In the genomic region with DNA sequence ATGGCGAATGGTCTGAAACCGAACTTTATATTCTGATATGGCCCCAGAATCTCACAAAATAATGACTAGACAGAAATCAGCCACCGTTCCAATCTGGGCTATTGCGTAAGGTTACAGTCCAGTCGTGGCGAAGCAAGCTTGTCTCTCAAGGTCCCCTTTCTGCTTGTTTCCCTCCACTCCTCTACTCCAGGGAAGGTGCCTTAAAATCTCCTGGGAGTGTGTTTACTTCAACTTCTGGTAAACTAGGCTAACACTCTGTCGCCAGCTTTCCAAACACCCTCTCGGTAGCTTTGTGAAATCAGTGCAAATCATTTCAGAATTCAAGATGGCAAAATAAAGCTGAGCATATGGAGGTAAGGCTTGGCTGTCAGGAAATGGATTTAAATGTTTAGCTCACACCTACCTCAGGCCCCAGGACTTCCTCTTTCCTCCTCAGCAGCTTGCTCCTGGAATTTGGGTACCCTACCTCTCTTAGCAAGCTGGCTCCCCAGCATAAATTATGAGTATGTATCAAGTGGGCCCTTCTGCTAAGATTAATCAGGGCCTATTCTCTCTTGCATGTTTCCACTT, we compare ENCODE assay signal across 14 mouse cellular contexts. TPM values are rescaled to one million over a fixed set of nuclear protein-coding genes. Genes with fewer than 3 reads are reported as not detected.
A peak's percentile ranks its signal among the peaks of the same experiment; 100 is the strongest.
DNase-seq lines count a peak whose midpoint lies in the region; ATAC-seq and TF ChIP-seq lines count a peak whose summit lies in the region.
"Had no signal": no experiment of that assay in that cellular context is flagged by ENCODE, and none has a peak within 500 bp of the region (broad histone marks: within the 10 kb centered on the region; RNA-seq: fewer than 3 reads in every experiment).

No protein-coding gene starts in this region.

- no peaks in the 10 kb centered on the region for H3K36me3 ChIP-seq in hindbrain, embryonic 13.5 days
- H3K36me3 ChIP-seq in midbrain, embryonic 16.5 days (ENCODE audit: control insufficient read depth, insufficient read depth, low read length), result no peaks in the 10 kb centered on the region
- H3K36me3 ChIP-seq: G1E had no signal

- intact Hi-C loops in left cerebral cortex, adult 2 months (cut with DNase I), result no loop called here

- peaks cover 57% of the 10 kb centered on the region for H3K4me1 ChIP-seq in hindbrain, embryonic 13.5 days (replicated peaks)
- H3K4me1 ChIP-seq in midbrain, embryonic 16.5 days (ENCODE audit: control insufficient read depth, insufficient read depth, low read length), result peaks cover 14% of the 10 kb centered on the region

- no peak for ATAC-seq in hindbrain, embryonic 13.5 days (ENCODE audit: low FRiP score)
- ATAC-seq in midbrain, embryonic 16.5 days, result no peak
- ATAC-seq in erythroblast, adult 5-6 weeks (replicated peaks; ENCODE audit: low FRiP score, poor library complexity, severe bottlenecking), result no peak

- no peak for TF ChIP-seq CTCF in left cerebral cortex, adult 2 months (IDR thresholded peaks at IDR 0.05)

- H3K4me3 ChIP-seq in left cerebral cortex, adult 2 months, result no peak overlapping the region
- H3K4me3 ChIP-seq in hindbrain, embryonic 13.5 days, result peak overlapping the region; percentile 45; the same call in 1 of the 2 replicates
- no peak overlapping the region for H3K4me3 ChIP-seq in midbrain, embryonic 16.5 days (ENCODE audit: low read depth, low read length)

- no peak for DNase-seq in left cerebral cortex, adult 2 months (ENCODE audit: extremely low spot score in 1 of 2, low spot score in 2 of 2)
- DNase-seq in left cerebral cortex, adult 11 months (ENCODE audit: low spot score), result no peak
- no peak for DNase-seq in adrenal gland, postnatal 14 days
- no peak for DNase-seq in cerebellum, postnatal 36 days
- DNase-seq in urinary bladder, postnatal 10 days (ENCODE audit: low spot score), result no peak
- DNase-seq: cerebellum, adult 11 months; kidney, postnatal 14 days; layer of hippocampus, postnatal 36 days; liver had no signal

- H3K27me3 ChIP-seq in hindbrain, embryonic 13.5 days, result peaks cover 61% of the 10 kb centered on the region
- H3K27me3 ChIP-seq in midbrain, embryonic 16.5 days (ENCODE audit: control insufficient read depth, insufficient read depth, low read depth, low read length), result peaks cover 18% of the 10 kb centered on the region

- H3K27ac ChIP-seq in left cerebral cortex, adult 2 months, result peak overlapping the region; percentile 30; the same call in 1 of the 2 replicates
- H3K27ac ChIP-seq in hindbrain, embryonic 13.5 days, result peak overlapping the region; percentile 93
- peak overlapping the region; percentile 80 for H3K27ac ChIP-seq in midbrain, embryonic 16.5 days (ENCODE audit: low read length)

- no peaks in the 10 kb centered on the region for H3K9me3 ChIP-seq in hindbrain, embryonic 13.5 days
- no peaks in the 10 kb centered on the region for H3K9me3 ChIP-seq in midbrain, embryonic 16.5 days (replicated peaks; ENCODE audit: control insufficient read depth, low read length, poor library complexity, severe bottlenecking)

- peak overlapping the region; percentile 71 for H3K4me2 ChIP-seq in hindbrain, embryonic 13.5 days
- peak overlapping the region; percentile 57 for H3K4me2 ChIP-seq in midbrain, embryonic 16.5 days (ENCODE audit: low read length)

- peak overlapping the region; percentile 39; the same call in 1 of the 2 replicates for H3K9ac ChIP-seq in hindbrain, embryonic 13.5 days
- H3K9ac ChIP-seq in midbrain, embryonic 16.5 days (ENCODE audit: low read depth, low read length), result no peak overlapping the region

- 45% methylated on average over 8 of the region's 8 CpGs for whole genome bisulfite sequencing in hindbrain, embryonic 13.5 days
- WGBS in midbrain, embryonic 16.5 days, result 52% methylated on average over 8 of the region's 8 CpGs

RNA-seq across cellular contexts. Expression of gene Sox2, which starts 8.8 kb away (rescaled TPM):
- 10 to 100 TPM; 37.8 to 38.2 TPM for total RNA-seq in left cerebral cortex, adult 2 months (2021)
- polyA plus RNA-seq in hindbrain, embryonic 13.5 days (2015; fragmentation: Nextera tagmentation; extraction: Ambion mirVana), result 16.9 and 19.2 TPM in 2 replicates
- 14.3 and 22.2 TPM in 2 replicates for polyA plus RNA-seq in midbrain, embryonic 16.5 days (2015; fragmentation: Nextera tagmentation; extraction: Ambion mirVana)
- total RNA-seq in erythroblast, adult 5-6 weeks (2015; ENCODE audit: low replicate concordance), result not detected in 2 replicates
- not detected in 2 replicates for total RNA-seq in erythroblast, adult 5-6 weeks (2017; ENCODE audit: low replicate concordance)
- total RNA-seq in adrenal gland, postnatal 14 days (2021), result 0.63 and 0.75 TPM in 2 replicates
- total RNA-seq: granulocyte monocyte progenitor cell, adult 5-6 weeks had no signal
- polyA plus RNA-seq: G1E had no signal

Comparison
In these comparisons a context has a peak if more than half of its experiments do, and no peak if none do; other contexts are left out.
1. H3K27ac ChIP-seq: peak in every context shown above with its lines; median percentile 93 in hindbrain, embryonic 13.5 days; 80 in midbrain, embryonic 16.5 days; 30 in left cerebral cortex, adult 2 months.
2. RNA of gene Sox2, which starts 8.8 kb away (total RNA-seq): 37.8 to 38.2 TPM in left cerebral cortex, adult 2 months; 0.63 to 0.75 TPM in adrenal gland, postnatal 14 days and not detected in erythroblast, adult 5-6 weeks; every median in the first group is over 10 times any median in the second.